In the genomic region with DNA sequence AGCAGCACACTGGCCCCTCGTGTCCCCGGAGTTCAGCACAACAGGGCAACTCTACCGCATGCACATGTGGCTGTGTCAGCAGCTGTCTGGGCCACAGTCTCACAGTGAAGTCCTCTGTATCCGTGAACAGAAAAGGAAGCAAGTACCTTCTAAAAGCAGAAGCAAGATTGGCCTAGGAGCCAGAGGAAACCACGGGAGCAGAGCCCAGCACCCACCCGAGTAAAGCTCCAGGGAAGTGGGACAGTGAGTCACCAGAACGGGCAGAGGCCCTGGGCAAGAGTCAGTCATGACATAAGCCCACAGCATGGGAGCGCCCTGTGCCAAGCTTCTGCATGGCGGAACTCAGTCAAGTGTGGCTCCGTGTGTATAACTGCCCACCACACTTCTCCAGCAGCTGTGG, we compare ENCODE assay signal across 11 mouse cellular contexts. TPM values are rescaled to one million over a fixed set of nuclear protein-coding genes. Genes with fewer than 3 reads are reported as not detected.
DNase-seq lines count a peak whose midpoint lies in the region; ATAC-seq and TF ChIP-seq lines count a peak whose summit lies in the region.
"Had no signal": no experiment of that assay in that cellular context is flagged by ENCODE, and none has a peak within 500 bp of the region (broad histone marks: within the 10 kb centered on the region; RNA-seq: fewer than 3 reads in every experiment).

No protein-coding gene starts in this region.

- H3K9ac ChIP-seq in hindbrain, postnatal 0 days (replicated peaks; ENCODE audit: low read length) = no peak overlapping the region
- no peak overlapping the region for H3K9ac ChIP-seq in hindbrain, embryonic 16.5 days (ENCODE audit: low read depth, low read length)
- no peak overlapping the region for H3K9ac ChIP-seq in forebrain, postnatal 0 days
- H3K9ac ChIP-seq: limb, embryonic 13.5 days had no signal

- no peak overlapping the region for H3K4me3 ChIP-seq in hindbrain, postnatal 0 days (ENCODE audit: low read length)
- no peak overlapping the region for H3K4me3 ChIP-seq in hindbrain, embryonic 16.5 days (ENCODE audit: low read length)
- peak overlapping the region; percentile 66 for H3K4me3 ChIP-seq in megakaryocyte, embryonic 14.5 days (replicated peaks)
- H3K4me3 ChIP-seq in gastrocnemius, adult 2 months = no peak overlapping the region
- no peak overlapping the region for H3K4me3 ChIP-seq in forebrain, postnatal 0 days (ENCODE audit: low read depth, low read length)
- H3K4me3 ChIP-seq: erythroblast, embryonic 14.5 days; limb, embryonic 13.5 days had no signal

- no peak overlapping the region for H3K27ac ChIP-seq in hindbrain, postnatal 0 days
- no peak overlapping the region for H3K27ac ChIP-seq in hindbrain, embryonic 16.5 days (ENCODE audit: low read depth, low read length)
- H3K27ac ChIP-seq in gastrocnemius, adult 2 months = no peak overlapping the region
- H3K27ac ChIP-seq in forebrain, postnatal 0 days (ENCODE audit: low read depth, low read length) = no peak overlapping the region
- H3K27ac ChIP-seq: limb, embryonic 13.5 days had no signal

- peak; percentile 52 for ATAC-seq in hindbrain, postnatal 0 days
- ATAC-seq in hindbrain, embryonic 16.5 days = no peak
- ATAC-seq in granulocyte monocyte progenitor cell, adult 5-6 weeks (replicated peaks; ENCODE audit: poor library complexity, severe bottlenecking) = peak; percentile 89
- no peak for ATAC-seq in forebrain, postnatal 0 days

- no peaks in the 10 kb centered on the region for H3K9me3 ChIP-seq in hindbrain, postnatal 0 days (ENCODE audit: low read length)
- H3K9me3 ChIP-seq in hindbrain, embryonic 16.5 days (ENCODE audit: control insufficient read depth, low read length) = no peaks in the 10 kb centered on the region
- no peaks in the 10 kb centered on the region for H3K9me3 ChIP-seq in megakaryocyte, embryonic 14.5 days
- H3K9me3 ChIP-seq in forebrain, postnatal 0 days (ENCODE audit: low read length) = no peaks in the 10 kb centered on the region
- H3K9me3 ChIP-seq: limb, embryonic 13.5 days had no signal

- H3K4me2 ChIP-seq in hindbrain, postnatal 0 days (ENCODE audit: low read depth, low read length) = no peak overlapping the region
- no peak overlapping the region for H3K4me2 ChIP-seq in hindbrain, embryonic 16.5 days (ENCODE audit: low read length)
- no peak overlapping the region for H3K4me2 ChIP-seq in forebrain, postnatal 0 days (ENCODE audit: low read depth)
- H3K4me2 ChIP-seq: limb, embryonic 13.5 days had no signal

- peak; percentile 25 for DNase-seq in hindbrain, postnatal 0 days (ENCODE audit: low spot score)
- DNase-seq in adrenal gland, postnatal 36 days = peak; percentile 26 to 43
- no peak for DNase-seq in gastrocnemius, adult 2 months
- DNase-seq in forebrain, postnatal 0 days = no peak
- DNase-seq in adipocyte (ENCODE audit: low spot score) = no peak

- intact Hi-C loops in gastrocnemius, adult 2 months (cut with DNase I) = no loop called here

- TF ChIP-seq CTCF in hindbrain, postnatal 0 days (IDR thresholded peaks at IDR 0.05; ENCODE audit: low read depth) = no peak
- TF ChIP-seq CTCF in gastrocnemius, adult 2 months (IDR thresholded peaks at IDR 0.05) = no peak
- TF ChIP-seq CTCF in forebrain, postnatal 0 days (IDR thresholded peaks at IDR 0.05; ENCODE audit: low read depth) = no peak

- 71% methylated on average over 10 of the region's 10 CpGs for WGBS in hindbrain, postnatal 0 days
- WGBS in hindbrain, embryonic 16.5 days = 80% methylated on average over 10 of the region's 10 CpGs
- WGBS in forebrain, postnatal 0 days = 81% methylated on average over 10 of the region's 10 CpGs

- no peaks in the 10 kb centered on the region for H3K4me1 ChIP-seq in hindbrain, postnatal 0 days (ENCODE audit: insufficient read depth, low read length)
- no peaks in the 10 kb centered on the region for H3K4me1 ChIP-seq in hindbrain, embryonic 16.5 days (ENCODE audit: control insufficient read depth, insufficient read depth, low read depth, low read length)
- peaks cover 26% of the 10 kb centered on the region for H3K4me1 ChIP-seq in megakaryocyte, embryonic 14.5 days
- no peaks in the 10 kb centered on the region for H3K4me1 ChIP-seq in forebrain, postnatal 0 days (ENCODE audit: insufficient read depth)
- H3K4me1 ChIP-seq: limb, embryonic 13.5 days had no signal

- no peaks in the 10 kb centered on the region for H3K27me3 ChIP-seq in hindbrain, postnatal 0 days (ENCODE audit: insufficient read depth, low read length)
- no peaks in the 10 kb centered on the region for H3K27me3 ChIP-seq in hindbrain, embryonic 16.5 days (replicated peaks; ENCODE audit: control insufficient read depth, insufficient read depth, low read length)
- H3K27me3 ChIP-seq in megakaryocyte, embryonic 14.5 days (replicated peaks) = no peaks in the 10 kb centered on the region
- no peaks in the 10 kb centered on the region for H3K27me3 ChIP-seq in forebrain, postnatal 0 days (ENCODE audit: insufficient read depth, low read length)
- H3K27me3 ChIP-seq: limb, embryonic 13.5 days had no signal

- no peaks in the 10 kb centered on the region for H3K36me3 ChIP-seq in hindbrain, postnatal 0 days (ENCODE audit: insufficient read depth, low read length)
- H3K36me3 ChIP-seq in hindbrain, embryonic 16.5 days (ENCODE audit: control insufficient read depth, insufficient read depth, low read length) = no peaks in the 10 kb centered on the region
- peaks cover 73% of the 10 kb centered on the region for H3K36me3 ChIP-seq in megakaryocyte, embryonic 14.5 days (replicated peaks; ENCODE audit: low read length)
- H3K36me3 ChIP-seq in forebrain, postnatal 0 days (ENCODE audit: insufficient read depth) = no peaks in the 10 kb centered on the region

RNA-seq across cellular contexts. Expression of a gene that starts 26.3 kb away (rescaled TPM):
- 19.7 and 21.1 TPM in 2 replicates for total RNA-seq in hindbrain, postnatal 0 days (2014; rRNA removed)
- 36.2 and 36.6 TPM in 2 replicates for polyA plus RNA-seq in hindbrain, postnatal 0 days (2015; fragmentation: Nextera tagmentation; extraction: Ambion mirVana)
- polyA plus RNA-seq in hindbrain, embryonic 16.5 days (2015; fragmentation: Nextera tagmentation; extraction: Ambion mirVana) = 42.7 and 43.1 TPM in 2 replicates
- total RNA-seq in adrenal gland, postnatal 36 days (2021) = 10 to 100 TPM; 24.1 to 24.4 TPM
- total RNA-seq in granulocyte monocyte progenitor cell, adult 5-6 weeks (2014; fragmentation: Nextera tagmentation) = 61.2 and 110 TPM in 2 replicates
- total RNA-seq in granulocyte monocyte progenitor cell, adult 5-6 weeks (2017) = 85.2 and 92.3 TPM in 2 replicates
- polyA plus RNA-seq in megakaryocyte, embryonic 14.5 days (2012; ENCODE audit: insufficient read depth, low replicate concordance) = 3.0 TPM in 1 of 2 replicates, not detected in the other
- total RNA-seq in gastrocnemius, adult 2 months (2021) = 10 to 100 TPM; 10.2 TPM
- total RNA-seq in forebrain, postnatal 0 days (2014; rRNA removed) = 33.2 and 35.7 TPM in 2 replicates
- polyA plus RNA-seq in forebrain, postnatal 0 days (2015; fragmentation: Nextera tagmentation; extraction: Ambion mirVana) = 30.3 and 34.4 TPM in 2 replicates

RNA-seq across cellular contexts. Expression of a gene that starts 26.4 kb away (rescaled TPM):
- not detected in 2 replicates for total RNA-seq in hindbrain, postnatal 0 days (2014; rRNA removed)
- 0.09 and 0.15 TPM in 2 replicates for polyA plus RNA-seq in hindbrain, postnatal 0 days (2015; fragmentation: Nextera tagmentation; extraction: Ambion mirVana)
- not detected in 2 replicates for polyA plus RNA-seq in hindbrain, embryonic 16.5 days (2015; fragmentation: Nextera tagmentation; extraction: Ambion mirVana)
- total RNA-seq in adrenal gland, postnatal 36 days (2021) = not detected
- total RNA-seq in granulocyte monocyte progenitor cell, adult 5-6 weeks (2014; fragmentation: Nextera tagmentation) = not detected in 2 replicates
- total RNA-seq in granulocyte monocyte progenitor cell, adult 5-6 weeks (2017) = not detected in 2 replicates
- not detected in 2 replicates for polyA plus RNA-seq in megakaryocyte, embryonic 14.5 days (2012; ENCODE audit: insufficient read depth, low replicate concordance)
- not detected for total RNA-seq in gastrocnemius, adult 2 months (2021)
- 0.19 TPM in 1 of 2 replicates, not detected in the other for total RNA-seq in forebrain, postnatal 0 days (2014; rRNA removed)
- 0.09 TPM in 1 of 2 replicates, not detected in the other for polyA plus RNA-seq in forebrain, postnatal 0 days (2015; fragmentation: Nextera tagmentation; extraction: Ambion mirVana)
- polyA plus RNA-seq: limb, embryonic 13.5 days; thymus, postnatal 0 days had no signal

RNA-seq across cellular contexts. Expression of a gene that starts 36.4 kb away (rescaled TPM):
- 4.3 and 5.6 TPM in 2 replicates for total RNA-seq in hindbrain, postnatal 0 days (2014; rRNA removed)
- polyA plus RNA-seq in hindbrain, postnatal 0 days (2015; fragmentation: Nextera tagmentation; extraction: Ambion mirVana) = 3.4 and 3.5 TPM in 2 replicates
- 2.9 and 3.3 TPM in 2 replicates for polyA plus RNA-seq in hindbrain, embryonic 16.5 days (2015; fragmentation: Nextera tagmentation; extraction: Ambion mirVana)
- total RNA-seq in adrenal gland, postnatal 36 days (2021) = 10 to 100 TPM; 18.2 to 21.6 TPM
- 41.8 and 54.2 TPM in 2 replicates for total RNA-seq in granulocyte monocyte progenitor cell, adult 5-6 weeks (2014; fragmentation: Nextera tagmentation)
- 17.4 and 21.1 TPM in 2 replicates for total RNA-seq in granulocyte monocyte progenitor cell, adult 5-6 weeks (2017)
- 4.3 TPM in 1 of 2 replicates, not detected in the other for polyA plus RNA-seq in megakaryocyte, embryonic 14.5 days (2012; ENCODE audit: insufficient read depth, low replicate concordance)
- total RNA-seq in gastrocnemius, adult 2 months (2021) = 1 to 10 TPM; 6.6 to 9.5 TPM
- total RNA-seq in forebrain, postnatal 0 days (2014; rRNA removed) = 2.4 and 2.5 TPM in 2 replicates
- 1.1 and 1.2 TPM in 2 replicates for polyA plus RNA-seq in forebrain, postnatal 0 days (2015; fragmentation: Nextera tagmentation; extraction: Ambion mirVana)
- polyA plus RNA-seq: erythroblast, embryonic 14.5 days had no signal

RNA-seq across cellular contexts. Expression of a gene that starts 48.6 kb away (rescaled TPM):
- 90.8 and 91.6 TPM in 2 replicates for total RNA-seq in hindbrain, postnatal 0 days (2014; rRNA removed)
- 95.3 and 95.8 TPM in 2 replicates for polyA plus RNA-seq in hindbrain, postnatal 0 days (2015; fragmentation: Nextera tagmentation; extraction: Ambion mirVana)
- 121 and 123 TPM in 2 replicates for polyA plus RNA-seq in hindbrain, embryonic 16.5 days (2015; fragmentation: Nextera tagmentation; extraction: Ambion mirVana)
- 10 to 100 TPM; 30.8 to 46.9 TPM for total RNA-seq in adrenal gland, postnatal 36 days (2021)
- total RNA-seq in granulocyte monocyte progenitor cell, adult 5-6 weeks (2014; fragmentation: Nextera tagmentation) = 43.2 and 47.1 TPM in 2 replicates
- 39.8 and 54.4 TPM in 2 replicates for total RNA-seq in granulocyte monocyte progenitor cell, adult 5-6 weeks (2017)
- polyA plus RNA-seq in megakaryocyte, embryonic 14.5 days (2012; ENCODE audit: insufficient read depth, low replicate concordance) = 17.7 and 40.8 TPM in 2 replicates
- 1 to 10 TPM; 6.2 to 6.4 TPM for total RNA-seq in gastrocnemius, adult 2 months (2021)
- total RNA-seq in forebrain, postnatal 0 days (2014; rRNA removed) = 101 and 114 TPM in 2 replicates
- polyA plus RNA-seq in forebrain, postnatal 0 days (2015; fragmentation: Nextera tagmentation; extraction: Ambion mirVana) = 92.8 and 100 TPM in 2 replicates

Comparison
In these comparisons a context has a peak if more than half of its experiments do, and no peak if none do; other contexts are left out.
1. ATAC-seq: peak in hindbrain, postnatal 0 days (single experiment) and granulocyte monocyte progenitor cell, adult 5-6 weeks (single experiment); none in hindbrain, embryonic 16.5 days (single experiment) and forebrain, postnatal 0 days (single experiment).
2. DNase-seq: peak in hindbrain, postnatal 0 days (single experiment) and adrenal gland, postnatal 36 days (2 of 2); none in gastrocnemius, adult 2 months (single experiment), forebrain, postnatal 0 days (single experiment) and adipocyte (single experiment).